Mouse (Mus musculus) adrenal gland, adult 2 months (tissue): ENCODE measurements around the gene Arhgef11. TPM values are rescaled to one million over a fixed set of nuclear protein-coding genes. Genes with fewer than 3 reads are reported as not detected.

ENCODE experiments used
- microRNA-seq, 2 experiments: library from miRNA; unstranded; fragments of <30 nt; microRNA quantifications; one replicate each; pipeline ENCODE4 v1.2.0; 2021
- polyA plus RNA-seq: library from polyadenylated mRNA; depleted of rRNA; stranded (reverse); fragments of >200 nt; gene quantifications from 2 replicates; pipeline ENCODE4 v1.2.3, GENCODE M21; 2012; rRNA removed
- total RNA-seq, 2 experiments: library from RNA; stranded (reverse); gene quantifications; 2 replicates each; pipeline ENCODE4 v1.2.3; 2021

The Arhgef11 gene
- total and polyA plus RNA-seq, 3 experiments: 33.0 to 40.0 (median 38.0) TPM

Small RNA genes within 50 kb of the gene (microRNA-seq; reads per million reads assigned to microRNA genes)
- 0 reads per million in 2 experiments for gene Gm24109

Other genes with a start within 250 kb of the Arhgef11 start
- not detected for gene Fcrl1, start 241.2 kb upstream of the Arhgef11 start, total RNA-seq
- gene Fcrl1, start 241.2 kb upstream of the Arhgef11 start, polyA plus RNA-seq: 0.06 and 0.20 TPM in 2 replicates
- gene Fcrl5, start 181.8 kb upstream of the Arhgef11 start, total RNA-seq: not detected
- gene Fcrl5, start 181.8 kb upstream of the Arhgef11 start, polyA plus RNA-seq: not detected in 2 replicates
- 10 to 100 TPM; 19.4 to 25.8 TPM for gene Etv3, start 92.2 kb upstream of the Arhgef11 start, total RNA-seq
- 10.8 and 11.2 TPM in 2 replicates for gene Etv3, start 92.2 kb upstream of the Arhgef11 start, polyA plus RNA-seq
- gene Lrrc71, start 131.1 kb downstream of the Arhgef11 start, total RNA-seq: 1 to 10 TPM in 1 of 2 experiments, not detected in 1; 1.2 TPM
- gene Lrrc71, start 131.1 kb downstream of the Arhgef11 start, polyA plus RNA-seq: 0.06 and 0.43 TPM in 2 replicates
- 1 to 10 TPM; 4.6 to 6.3 TPM for gene Ntrk1, start 177.6 kb downstream of the Arhgef11 start, total RNA-seq
- 8.8 and 17.4 TPM in 2 replicates for gene Ntrk1, start 177.6 kb downstream of the Arhgef11 start, polyA plus RNA-seq
- under 1 TPM; 0.52 to 0.69 TPM for gene Insrr, start 179.4 kb downstream of the Arhgef11 start, total RNA-seq
- gene Insrr, start 179.4 kb downstream of the Arhgef11 start, polyA plus RNA-seq: 1.2 and 3.9 TPM in 2 replicates
- 10 to 100 TPM; 20.0 to 23.9 TPM for gene Pear1, start 206.7 kb downstream of the Arhgef11 start, total RNA-seq
- gene Pear1, start 206.7 kb downstream of the Arhgef11 start, polyA plus RNA-seq: 63.3 and 71.7 TPM in 2 replicates
- under 1 TPM; 0.17 to 0.31 TPM for gene Sh2d2a, start 229.2 kb downstream of the Arhgef11 start, total RNA-seq
- gene Sh2d2a, start 229.2 kb downstream of the Arhgef11 start, polyA plus RNA-seq: 0.30 and 0.39 TPM in 2 replicates